Mouse (Mus musculus): ENCODE data around the gene Mfsd12.

GRCm38 (mm10) chr10:81414682-81415081 is 57.4 kb downstream of the Mfsd12 start:
- no peak for TF ChIP-seq CTCF (IDR thresholded peaks at IDR 0.05; ENCODE audit: borderline replicate concordance, extremely low read depth, insufficient read depth, insufficient read length)
- TF ChIP-seq POLR2A (IDR thresholded peaks at IDR 0.05; ENCODE audit: borderline replicate concordance, extremely low read depth, insufficient read depth, insufficient read length, poor library complexity, severe bottlenecking), result no peak

All from brain, embryonic 14.5 days (tissue).